Mouse (Mus musculus) limb, embryonic 10.5 days (tissue): ENCODE data around the gene Mfn1. TPM values are rescaled to one million over a fixed set of nuclear protein-coding genes. Genes with fewer than 3 reads are reported as not detected.

Experiments
- DNase-seq: peaks from one replicate; pipeline ENCODE4 v3.0.0-alpha.2; 2017; ENCODE audit warnings: low spot score
- H3K27ac ChIP-seq: fragments of 300-500 bp; sonication (generic); 2 replicates; pipeline ENCODE4 v1.5.1; 2016; ENCODE audit warnings: mild to moderate bottlenecking
- H3K27me3 ChIP-seq: fragments of 300-500 bp; sonication (generic); 2 replicates; pipeline ENCODE4 v1.6.1; 2016; ENCODE audit warnings: low read depth, mild to moderate bottlenecking; ENCODE audit not compliant: poor library complexity, severe bottlenecking
- H3K36me3 ChIP-seq: fragments of 300-500 bp; sonication (generic); 2 replicates; pipeline ENCODE4 v1.6.1; 2016; ENCODE audit warnings: mild to moderate bottlenecking, moderate library complexity
- H3K4me1 ChIP-seq: fragments of 300-500 bp; sonication (generic); 2 replicates; pipeline ENCODE4 v1.6.1; 2016
- H3K4me3 ChIP-seq: fragments of 300-500 bp; sonication (generic); 2 replicates; pipeline ENCODE4 v1.5.1; 2016; ENCODE audit warnings: mild to moderate bottlenecking, moderate library complexity
- H3K9me3 ChIP-seq: fragments of 300-500 bp; sonication (generic); replicated peaks from 2 replicates; pipeline ENCODE4 v1.6.1; 2016; ENCODE audit warnings: mild to moderate bottlenecking
- WGBS: fragments of 180-500 bp; shearing (Covaris S2); methylation state at CpG from one replicate; pipeline ENCODE4 v1.1.7; 2016; 5-methylcytosine and 5-hydroxymethylcytosine counted together
- polyA plus RNA-seq: library from polyadenylated mRNA; unstranded; fragments of >200 nt; fragmentation: Nextera tagmentation; extraction: Ambion mirVana; gene quantifications from 2 replicates; pipeline ENCODE4 v1.2.1, GENCODE M21; 2016

The Mfn1 gene
- polyA plus RNA-seq, 1 experiment from 2014 or later, result 34.6 TPM

GRCm38 (mm10) chr3:32535692-32536091 is 6.4 kb downstream of the Mfn1 start:
- no peak overlapping the region for H3K27ac ChIP-seq
- 67% methylated on average over 1 of the region's 1 CpGs for WGBS
- H3K36me3 ChIP-seq, result peaks cover 70% of the 10 kb centered on the region
- H3K4me3 ChIP-seq, result no peak overlapping the region
- H3K9me3 ChIP-seq, result no peaks in the 10 kb centered on the region
- H3K4me1 ChIP-seq, result no peaks in the 10 kb centered on the region
- DNase-seq, result no peak
- H3K27me3 ChIP-seq, result no peaks in the 10 kb centered on the region

- no peaks in the 10 kb centered on the region for H3K4me1 ChIP-seq
- 90% methylated on average over 1 of the region's 1 CpGs for WGBS
- no peaks in the 10 kb centered on the region for H3K9me3 ChIP-seq
- no peak overlapping the region for H3K4me3 ChIP-seq
- H3K27ac ChIP-seq, result no peak overlapping the region
- no peak for DNase-seq
- H3K36me3 ChIP-seq, result peaks cover 70% of the 10 kb centered on the region
- no peaks in the 10 kb centered on the region for H3K27me3 ChIP-seq
Observed at GRCm38 (mm10) chr3:32537556-32537955, 8.3 kb downstream of the Mfn1 start.

- DNase-seq, result no peak
- WGBS, result 97% methylated on average over 5 of the region's 5 CpGs
- no peaks in the 10 kb centered on the region for H3K27me3 ChIP-seq
- no peaks in the 10 kb centered on the region for H3K9me3 ChIP-seq
- H3K36me3 ChIP-seq, result peaks cover 73% of the 10 kb centered on the region
- no peaks in the 10 kb centered on the region for H3K4me1 ChIP-seq
- no peak overlapping the region for H3K4me3 ChIP-seq
- H3K27ac ChIP-seq, result no peak overlapping the region
Observed at GRCm38 (mm10) chr3:32538091-32538490, 8.8 kb downstream of the Mfn1 start.

- Histone ChIP-seq H3K27ac (no peak overlapping the region), H3K27me3 (no peaks in the 10 kb centered on the region), H3K4me1 (no peaks in the 10 kb centered on the region), H3K4me3 (no peak overlapping the region), H3K9me3 (no peaks in the 10 kb centered on the region), H3K36me3 (peaks cover 47% of the 10 kb centered on the region)
- no peak for DNase-seq
- WGBS, result 93% methylated on average over 1 of the region's 1 CpGs
Observed at GRCm38 (mm10) chr3:32553061-32553460, 23.8 kb downstream of the Mfn1 start.

GRCm38 (mm10) chr3:32563401-32563800 is 34.1 kb downstream of the Mfn1 start:
- no peaks in the 10 kb centered on the region for H3K4me1 ChIP-seq
- H3K9me3 ChIP-seq, result no peaks in the 10 kb centered on the region
- no peak overlapping the region for H3K27ac ChIP-seq
- H3K4me3 ChIP-seq, result no peak overlapping the region
- no peak for DNase-seq
- H3K27me3 ChIP-seq, result no peaks in the 10 kb centered on the region
- 94% methylated on average over 6 of the region's 6 CpGs for WGBS
- H3K36me3 ChIP-seq, result peaks cover 64% of the 10 kb centered on the region

- Histone ChIP-seq H3K4me3 (no peak overlapping the region), H3K36me3 (peaks cover 67% of the 10 kb centered on the region), H3K27me3 (no peaks in the 10 kb centered on the region), H3K4me1 (no peaks in the 10 kb centered on the region), H3K9me3 (no peaks in the 10 kb centered on the region), H3K27ac (no peak overlapping the region)
- 92% methylated on average over 2 of the region's 2 CpGs for WGBS
- DNase-seq, result no peak
Observed at GRCm38 (mm10) chr3:32573086-32573485, 43.8 kb downstream of the Mfn1 start.

GRCm38 (mm10) chr3:32573881-32574280 is 44.6 kb downstream of the Mfn1 start:
- Histone ChIP-seq H3K4me3 (no peak overlapping the region), H3K4me1 (no peaks in the 10 kb centered on the region), H3K36me3 (peaks cover 61% of the 10 kb centered on the region), H3K27me3 (no peaks in the 10 kb centered on the region), H3K9me3 (no peaks in the 10 kb centered on the region), H3K27ac (no peak overlapping the region)
- DNase-seq, result no peak
- WGBS, result 90% methylated on average over 9 of the region's 9 CpGs

GRCm38 (mm10) chr3:32575151-32575550 is 45.9 kb downstream of the Mfn1 start:
- Histone ChIP-seq H3K4me1 (no peaks in the 10 kb centered on the region), H3K4me3 (no peak overlapping the region), H3K36me3 (peaks cover 52% of the 10 kb centered on the region), H3K9me3 (no peaks in the 10 kb centered on the region), H3K27me3 (no peaks in the 10 kb centered on the region), H3K27ac (no peak overlapping the region)
- no peak for DNase-seq
- 93% methylated on average over 3 of the region's 3 CpGs for WGBS

GRCm38 (mm10) chr3:32578772-32579171 is 49.5 kb downstream of the Mfn1 start:
- no peak overlapping the region for H3K27ac ChIP-seq
- 92% methylated on average over 5 of the region's 5 CpGs for WGBS
- H3K4me3 ChIP-seq, result no peak overlapping the region
- no peaks in the 10 kb centered on the region for H3K9me3 ChIP-seq
- no peaks in the 10 kb centered on the region for H3K4me1 ChIP-seq
- H3K36me3 ChIP-seq, result peaks cover 65% of the 10 kb centered on the region
- no peak for DNase-seq
- H3K27me3 ChIP-seq, result no peaks in the 10 kb centered on the region

GRCm38 (mm10) chr3:32580738-32581137 is 51.5 kb downstream of the Mfn1 start:
- Histone ChIP-seq H3K36me3 (peaks cover 56% of the 10 kb centered on the region), H3K9me3 (no peaks in the 10 kb centered on the region), H3K4me1 (no peaks in the 10 kb centered on the region), H3K27me3 (no peaks in the 10 kb centered on the region), H3K27ac (no peak overlapping the region), H3K4me3 (no peak overlapping the region)
- 91% methylated on average over 3 of the region's 3 CpGs for WGBS
- no peak for DNase-seq

- Histone ChIP-seq H3K36me3 (peaks cover 49% of the 10 kb centered on the region), H3K4me3 (no peak overlapping the region), H3K9me3 (no peaks in the 10 kb centered on the region), H3K27me3 (no peaks in the 10 kb centered on the region), H3K4me1 (no peaks in the 10 kb centered on the region), H3K27ac (no peak overlapping the region)
- 88% methylated on average over 3 of the region's 3 CpGs for WGBS
- no peak for DNase-seq
Observed at GRCm38 (mm10) chr3:32581911-32582310, 52.6 kb downstream of the Mfn1 start.

GRCm38 (mm10) chr3:32583489-32583888 is 54.2 kb downstream of the Mfn1 start:
- H3K36me3 ChIP-seq, result peaks cover 49% of the 10 kb centered on the region
- H3K4me1 ChIP-seq, result no peaks in the 10 kb centered on the region
- no peak overlapping the region for H3K4me3 ChIP-seq
- H3K27me3 ChIP-seq, result no peaks in the 10 kb centered on the region
- 91% methylated on average over 4 of the region's 4 CpGs for WGBS
- no peak for DNase-seq
- H3K27ac ChIP-seq, result no peak overlapping the region
- no peaks in the 10 kb centered on the region for H3K9me3 ChIP-seq

GRCm38 (mm10) chr3:32586274-32586673 is 57.0 kb downstream of the Mfn1 start:
- WGBS, result 93% methylated on average over 3 of the region's 3 CpGs
- H3K36me3 ChIP-seq, result peaks cover 60% of the 10 kb centered on the region

GRCm38 (mm10) chr3:32595080-32595479 is 65.8 kb downstream of the Mfn1 start:
- 42% methylated on average over 4 of the region's 4 CpGs for WGBS
- no peak for DNase-seq
- Histone ChIP-seq H3K4me1 (no peaks in the 10 kb centered on the region), H3K36me3 (peaks cover 4% of the 10 kb centered on the region; the same call in 1 of the 2 replicates), H3K27ac (no peak overlapping the region), H3K9me3 (no peaks in the 10 kb centered on the region), H3K27me3 (no peaks in the 10 kb centered on the region), H3K4me3 (no peak overlapping the region)

More at GRCm38 (mm10) chr3:32586274-32586673, 57.0 kb downstream of the Mfn1 start:
- H3K27me3 ChIP-seq, result no peaks in the 10 kb centered on the region
- no peak overlapping the region for H3K4me3 ChIP-seq
- no peaks in the 10 kb centered on the region for H3K4me1 ChIP-seq
- DNase-seq, result no peak
- H3K27ac ChIP-seq, result no peak overlapping the region
- H3K9me3 ChIP-seq, result no peaks in the 10 kb centered on the region
